Comparison of ENCODE assay signal across 9 mouse cellular contexts in the genomic region with DNA sequence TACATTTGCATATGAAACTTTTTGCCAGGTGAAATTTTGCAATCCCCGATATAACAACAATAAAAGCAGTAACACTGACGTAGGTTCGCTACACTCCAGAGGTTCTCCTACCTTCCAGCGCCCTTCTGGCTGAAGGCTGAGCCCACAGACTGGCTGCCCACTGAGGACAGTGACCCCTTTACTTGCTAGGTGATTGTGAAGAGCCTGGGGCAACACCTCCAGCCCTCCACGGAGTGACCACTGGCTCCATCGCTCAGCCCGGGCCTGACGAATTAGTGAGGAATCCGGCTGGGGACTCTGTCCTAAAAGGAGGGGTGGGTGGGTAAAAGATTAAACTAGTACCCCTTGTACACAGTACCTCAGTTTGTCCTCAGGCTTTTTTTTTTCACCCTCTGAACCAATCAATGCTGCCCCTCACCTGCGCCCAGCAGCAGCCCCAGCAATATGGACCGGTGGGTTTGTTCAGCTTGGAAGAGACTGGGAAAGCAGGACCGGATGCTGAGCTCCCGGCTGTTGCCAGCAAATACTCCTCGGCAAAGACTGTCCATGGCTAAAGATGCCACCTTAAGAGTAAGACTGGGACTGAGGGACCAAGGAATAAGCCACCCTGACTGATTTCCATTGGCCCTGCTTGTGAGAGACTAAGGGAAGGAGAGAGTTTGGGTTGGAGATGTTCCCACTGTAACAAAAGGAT. TPM values are rescaled to one million over a fixed set of nuclear protein-coding genes. Genes with fewer than 3 reads are reported as not detected.
DNase-seq lines count a peak whose midpoint lies in the region; ATAC-seq and TF ChIP-seq lines count a peak whose summit lies in the region.
"Had no signal": no experiment of that assay in that cellular context is flagged by ENCODE, and none has a peak within 500 bp of the region (broad histone marks: within the 10 kb centered on the region; RNA-seq: fewer than 3 reads in every experiment).

No protein-coding gene starts in this region.

- TF ChIP-seq CTCF in hindbrain, postnatal 0 days (IDR thresholded peaks at IDR 0.05; ENCODE audit: low read depth) = no peak
- no peak for TF ChIP-seq CTCF in midbrain, postnatal 0 days (IDR thresholded peaks at IDR 0.05)

- ATAC-seq in hindbrain, postnatal 0 days = no peak
- no peak for ATAC-seq in midbrain, embryonic 11.5 days (ENCODE audit: low FRiP score)
- no peak for ATAC-seq in midbrain, postnatal 0 days (ENCODE audit: low FRiP score)
- no peak for ATAC-seq in liver, embryonic 15.5 days (ENCODE audit: insufficient read depth)

- no peaks in the 10 kb centered on the region for H3K27me3 ChIP-seq in hindbrain, embryonic 10.5 days (ENCODE audit: insufficient read depth, poor library complexity, severe bottlenecking)
- no peaks in the 10 kb centered on the region for H3K27me3 ChIP-seq in hindbrain, postnatal 0 days (ENCODE audit: insufficient read depth, low read length)
- no peaks in the 10 kb centered on the region for H3K27me3 ChIP-seq in midbrain, embryonic 11.5 days (ENCODE audit: control insufficient read depth, insufficient read depth, low read length)
- no peaks in the 10 kb centered on the region for H3K27me3 ChIP-seq in midbrain, postnatal 0 days (ENCODE audit: insufficient read depth, low read length)
- H3K27me3 ChIP-seq in liver, embryonic 15.5 days = no peaks in the 10 kb centered on the region
- H3K27me3 ChIP-seq: embryonic facial prominence, embryonic 15.5 days had no signal

- no peak overlapping the region for H3K27ac ChIP-seq in hindbrain, embryonic 10.5 days
- no peak overlapping the region for H3K27ac ChIP-seq in hindbrain, postnatal 0 days
- no peak overlapping the region for H3K27ac ChIP-seq in midbrain, embryonic 11.5 days (ENCODE audit: low read depth, low read length)
- H3K27ac ChIP-seq in midbrain, postnatal 0 days (ENCODE audit: low read depth, low read length) = no peak overlapping the region
- peak overlapping the region; percentile 98 for H3K27ac ChIP-seq in liver, embryonic 15.5 days (replicated peaks)
- H3K27ac ChIP-seq: embryonic facial prominence, embryonic 15.5 days had no signal

- peaks cover 73% of the 10 kb centered on the region for H3K36me3 ChIP-seq in hindbrain, embryonic 10.5 days
- H3K36me3 ChIP-seq in hindbrain, postnatal 0 days (ENCODE audit: insufficient read depth, low read length) = peaks cover 44% of the 10 kb centered on the region
- peaks cover 17% of the 10 kb centered on the region for H3K36me3 ChIP-seq in midbrain, embryonic 11.5 days (ENCODE audit: control insufficient read depth, insufficient read depth, low read length)
- H3K36me3 ChIP-seq in midbrain, postnatal 0 days (ENCODE audit: insufficient read depth, low read length) = peaks cover 51% of the 10 kb centered on the region
- peaks cover 81% of the 10 kb centered on the region for H3K36me3 ChIP-seq in liver, embryonic 15.5 days (replicated peaks)

- 88% methylated on average over 14 of the region's 14 CpGs for WGBS in hindbrain, embryonic 10.5 days
- WGBS in hindbrain, postnatal 0 days = 88% methylated on average over 14 of the region's 14 CpGs
- 90% methylated on average over 14 of the region's 14 CpGs for WGBS in midbrain, embryonic 11.5 days
- 88% methylated on average over 14 of the region's 14 CpGs for WGBS in midbrain, postnatal 0 days
- WGBS in liver, embryonic 15.5 days (ENCODE audit: insufficient replicate concordance) = 75% methylated on average over 14 of the region's 14 CpGs

- H3K4me3 ChIP-seq in hindbrain, embryonic 10.5 days = peak overlapping the region; percentile 78
- no peak overlapping the region for H3K4me3 ChIP-seq in hindbrain, postnatal 0 days (ENCODE audit: low read length)
- 0 out of 2 replicates have a peak overlapping the region, but pooled peaks have one; percentile 2 for H3K4me3 ChIP-seq in midbrain, embryonic 11.5 days (ENCODE audit: low read depth, low read length)
- H3K4me3 ChIP-seq in midbrain, postnatal 0 days (ENCODE audit: low read depth, low read length) = no peak overlapping the region
- peak overlapping the region; percentile 73 for H3K4me3 ChIP-seq in liver, embryonic 15.5 days (replicated peaks)

- peak; percentile 5 for DNase-seq in adrenal gland, adult 8-10 months
- no peak for DNase-seq in adrenal gland, postnatal 25 days
- DNase-seq in hindbrain, embryonic 10.5 days (ENCODE audit: low spot score) = no peak
- no peak for DNase-seq in hindbrain, postnatal 0 days (ENCODE audit: low spot score)
- DNase-seq in midbrain, embryonic 11.5 days (ENCODE audit: low spot score, missing footprints) = no peak
- DNase-seq in midbrain, postnatal 0 days (ENCODE audit: low spot score) = no peak
- no peak for DNase-seq in spleen, adult 12 weeks (ENCODE audit: low spot score)

- peaks cover 24% of the 10 kb centered on the region for H3K4me1 ChIP-seq in hindbrain, embryonic 10.5 days (replicated peaks)
- H3K4me1 ChIP-seq in hindbrain, postnatal 0 days (ENCODE audit: insufficient read depth, low read length) = peaks cover 6% of the 10 kb centered on the region
- H3K4me1 ChIP-seq in midbrain, embryonic 11.5 days (ENCODE audit: control insufficient read depth, insufficient read depth, low read length) = peaks cover 8% of the 10 kb centered on the region
- H3K4me1 ChIP-seq in midbrain, postnatal 0 days (ENCODE audit: insufficient read depth, low read length) = peaks cover 3% of the 10 kb centered on the region; the same call in 1 of the 2 replicates
- H3K4me1 ChIP-seq in liver, embryonic 15.5 days (replicated peaks) = peaks cover 76% of the 10 kb centered on the region

- no peak overlapping the region for H3K4me2 ChIP-seq in hindbrain, postnatal 0 days (ENCODE audit: low read depth, low read length)
- H3K4me2 ChIP-seq in midbrain, embryonic 11.5 days = no peak overlapping the region
- no peak overlapping the region for H3K4me2 ChIP-seq in midbrain, postnatal 0 days (ENCODE audit: low read depth, low read length, poor library complexity, severe bottlenecking)
- peak overlapping the region; percentile 81 for H3K4me2 ChIP-seq in liver, embryonic 15.5 days

- no peaks in the 10 kb centered on the region for H3K9me3 ChIP-seq in hindbrain, embryonic 10.5 days
- H3K9me3 ChIP-seq in hindbrain, postnatal 0 days (ENCODE audit: low read length) = no peaks in the 10 kb centered on the region
- H3K9me3 ChIP-seq in midbrain, embryonic 11.5 days (ENCODE audit: control insufficient read depth, low read length) = no peaks in the 10 kb centered on the region
- H3K9me3 ChIP-seq in midbrain, postnatal 0 days (ENCODE audit: low read length) = no peaks in the 10 kb centered on the region
- H3K9me3 ChIP-seq in liver, embryonic 15.5 days (replicated peaks) = no peaks in the 10 kb centered on the region
- H3K9me3 ChIP-seq: embryonic facial prominence, embryonic 15.5 days had no signal

- no peak overlapping the region for H3K9ac ChIP-seq in hindbrain, postnatal 0 days (replicated peaks; ENCODE audit: low read length)
- no peak overlapping the region for H3K9ac ChIP-seq in midbrain, embryonic 11.5 days (ENCODE audit: low read length)
- H3K9ac ChIP-seq in midbrain, postnatal 0 days (replicated peaks; ENCODE audit: low read length, poor library complexity, severe bottlenecking) = no peak overlapping the region
- peak overlapping the region; percentile 90 for H3K9ac ChIP-seq in liver, embryonic 15.5 days

RNA-seq across cellular contexts. Expression of gene Ppox, which starts 1.8 kb away (rescaled TPM):
- 10 to 100 TPM; 39.7 to 86.2 (median 65.6) TPM for total RNA-seq in adrenal gland, adult 8-10 months (2022)
- 41.6 and 54.7 TPM in 2 replicates for total RNA-seq in adrenal gland, postnatal 25 days (2021)
- polyA plus RNA-seq in hindbrain, embryonic 10.5 days (2016; fragmentation: Nextera tagmentation; extraction: Ambion mirVana) = 54.1 and 56.2 TPM in 2 replicates
- total RNA-seq in hindbrain, postnatal 0 days (2014; rRNA removed) = 35.0 and 44.3 TPM in 2 replicates
- 32.4 and 34.3 TPM in 2 replicates for polyA plus RNA-seq in hindbrain, postnatal 0 days (2015; fragmentation: Nextera tagmentation; extraction: Ambion mirVana)
- 54.1 and 56.3 TPM in 2 replicates for polyA plus RNA-seq in midbrain, embryonic 11.5 days (2014; fragmentation: Nextera tagmentation; extraction: Ambion mirVana)
- total RNA-seq in midbrain, postnatal 0 days (2014; rRNA removed) = 36.5 and 45.9 TPM in 2 replicates
- polyA plus RNA-seq in midbrain, postnatal 0 days (2015; fragmentation: Nextera tagmentation; extraction: Ambion mirVana) = 31.3 and 32.6 TPM in 2 replicates
- polyA plus RNA-seq in liver, embryonic 15.5 days (2015; fragmentation: Nextera tagmentation; extraction: Ambion mirVana) = 214 and 226 TPM in 2 replicates

RNA-seq across cellular contexts. Expression of gene Usp21, which starts 8.6 kb away (rescaled TPM):
- 10 to 100 TPM; 39.3 to 64.7 (median 52.0) TPM for total RNA-seq in adrenal gland, adult 8-10 months (2022)
- 47.8 and 50.5 TPM in 2 replicates for total RNA-seq in adrenal gland, postnatal 25 days (2021)
- polyA plus RNA-seq in hindbrain, embryonic 10.5 days (2016; fragmentation: Nextera tagmentation; extraction: Ambion mirVana) = 95.6 and 111 TPM in 2 replicates
- 48.6 and 58.7 TPM in 2 replicates for total RNA-seq in hindbrain, postnatal 0 days (2014; rRNA removed)
- polyA plus RNA-seq in hindbrain, postnatal 0 days (2015; fragmentation: Nextera tagmentation; extraction: Ambion mirVana) = 71.7 and 73.3 TPM in 2 replicates
- 84.7 and 88.6 TPM in 2 replicates for polyA plus RNA-seq in midbrain, embryonic 11.5 days (2014; fragmentation: Nextera tagmentation; extraction: Ambion mirVana)
- total RNA-seq in midbrain, postnatal 0 days (2014; rRNA removed) = 59.5 and 65.9 TPM in 2 replicates
- polyA plus RNA-seq in midbrain, postnatal 0 days (2015; fragmentation: Nextera tagmentation; extraction: Ambion mirVana) = 81.0 and 82.6 TPM in 2 replicates
- 24.9 and 28.5 TPM in 2 replicates for polyA plus RNA-seq in liver, embryonic 15.5 days (2015; fragmentation: Nextera tagmentation; extraction: Ambion mirVana)

RNA-seq across cellular contexts. Expression of gene B4galt3, which starts 9.0 kb away (rescaled TPM):
- total RNA-seq in adrenal gland, adult 8-10 months (2022) = 10 to 100 TPM; 28.5 to 44.8 (median 43.0) TPM
- 36.9 and 38.1 TPM in 2 replicates for total RNA-seq in adrenal gland, postnatal 25 days (2021)
- 70.3 and 80.9 TPM in 2 replicates for polyA plus RNA-seq in hindbrain, embryonic 10.5 days (2016; fragmentation: Nextera tagmentation; extraction: Ambion mirVana)
- 80.5 and 101 TPM in 2 replicates for total RNA-seq in hindbrain, postnatal 0 days (2014; rRNA removed)
- polyA plus RNA-seq in hindbrain, postnatal 0 days (2015; fragmentation: Nextera tagmentation; extraction: Ambion mirVana) = 88.8 and 91.9 TPM in 2 replicates
- 49.5 and 58.4 TPM in 2 replicates for polyA plus RNA-seq in midbrain, embryonic 11.5 days (2014; fragmentation: Nextera tagmentation; extraction: Ambion mirVana)
- 77.0 and 94.9 TPM in 2 replicates for total RNA-seq in midbrain, postnatal 0 days (2014; rRNA removed)
- polyA plus RNA-seq in midbrain, postnatal 0 days (2015; fragmentation: Nextera tagmentation; extraction: Ambion mirVana) = 109 and 110 TPM in 2 replicates
- 21.9 and 23.5 TPM in 2 replicates for polyA plus RNA-seq in liver, embryonic 15.5 days (2015; fragmentation: Nextera tagmentation; extraction: Ambion mirVana)

RNA-seq across cellular contexts. Expression of gene Ufc1, which starts 15.7 kb away (rescaled TPM):
- 100 to 1,000 TPM; 179 to 200 (median 194) TPM for total RNA-seq in adrenal gland, adult 8-10 months (2022)
- total RNA-seq in adrenal gland, postnatal 25 days (2021) = 132 and 151 TPM in 2 replicates
- polyA plus RNA-seq in hindbrain, embryonic 10.5 days (2016; fragmentation: Nextera tagmentation; extraction: Ambion mirVana) = 105 and 111 TPM in 2 replicates
- total RNA-seq in hindbrain, postnatal 0 days (2014; rRNA removed) = 88.3 and 90.1 TPM in 2 replicates
- 142 and 146 TPM in 2 replicates for polyA plus RNA-seq in hindbrain, postnatal 0 days (2015; fragmentation: Nextera tagmentation; extraction: Ambion mirVana)
- 115 and 117 TPM in 2 replicates for polyA plus RNA-seq in midbrain, embryonic 11.5 days (2014; fragmentation: Nextera tagmentation; extraction: Ambion mirVana)
- 83.7 and 87.9 TPM in 2 replicates for total RNA-seq in midbrain, postnatal 0 days (2014; rRNA removed)
- polyA plus RNA-seq in midbrain, postnatal 0 days (2015; fragmentation: Nextera tagmentation; extraction: Ambion mirVana) = 128 and 132 TPM in 2 replicates
- polyA plus RNA-seq in liver, embryonic 15.5 days (2015; fragmentation: Nextera tagmentation; extraction: Ambion mirVana) = 40.6 and 41.4 TPM in 2 replicates

RNA-seq across cellular contexts. Expression of gene Ndufs2, which starts 28.0 kb away (rescaled TPM):
- total RNA-seq in adrenal gland, adult 8-10 months (2022) = 100 to 1,000 TPM; 609 to 713 (median 672) TPM
- total RNA-seq in adrenal gland, postnatal 25 days (2021) = 565 and 662 TPM in 2 replicates
- polyA plus RNA-seq in hindbrain, embryonic 10.5 days (2016; fragmentation: Nextera tagmentation; extraction: Ambion mirVana) = 250 and 275 TPM in 2 replicates
- total RNA-seq in hindbrain, postnatal 0 days (2014; rRNA removed) = 234 and 269 TPM in 2 replicates
- polyA plus RNA-seq in hindbrain, postnatal 0 days (2015; fragmentation: Nextera tagmentation; extraction: Ambion mirVana) = 279 and 286 TPM in 2 replicates
- 232 and 274 TPM in 2 replicates for polyA plus RNA-seq in midbrain, embryonic 11.5 days (2014; fragmentation: Nextera tagmentation; extraction: Ambion mirVana)
- total RNA-seq in midbrain, postnatal 0 days (2014; rRNA removed) = 224 and 230 TPM in 2 replicates
- polyA plus RNA-seq in midbrain, postnatal 0 days (2015; fragmentation: Nextera tagmentation; extraction: Ambion mirVana) = 221 and 244 TPM in 2 replicates
- polyA plus RNA-seq in liver, embryonic 15.5 days (2015; fragmentation: Nextera tagmentation; extraction: Ambion mirVana) = 137 and 144 TPM in 2 replicates

Comparison
In these comparisons a context has a peak if more than half of its experiments do, and no peak if none do; other contexts are left out.
1. H3K4me3 ChIP-seq: peak in hindbrain, embryonic 10.5 days (single experiment), midbrain, embryonic 11.5 days (single experiment) and liver, embryonic 15.5 days (single experiment); none in hindbrain, postnatal 0 days (single experiment) and midbrain, postnatal 0 days (single experiment).